Mouse (Mus musculus) kidney, postnatal 14 days (tissue): ENCODE data around the gene Gm20538.

Experiments
- DNase-seq: peaks from one replicate; pipeline ENCODE4 v3.0.0; 2022; ENCODE audit warnings: mixed read lengths

Gm20538 gene

DNA sequence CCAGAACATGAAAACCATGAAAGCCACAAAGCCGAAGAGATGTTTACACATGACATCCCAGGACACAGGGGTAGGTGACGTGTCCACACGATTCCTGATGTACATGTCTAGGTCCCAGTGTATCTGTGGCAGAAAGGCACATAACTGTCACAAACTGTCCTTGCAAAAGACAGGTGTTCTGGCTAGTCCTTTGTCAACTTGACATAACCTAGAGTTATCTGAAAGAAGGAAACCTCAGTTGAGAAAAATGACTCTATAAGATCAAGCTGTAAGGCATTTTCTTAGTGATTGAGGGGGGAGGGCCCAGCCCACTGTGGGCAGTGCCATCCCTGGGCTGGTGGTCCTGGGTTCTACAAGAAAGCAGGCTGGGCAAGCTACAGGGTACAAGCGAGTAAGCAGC, at the start of gene Gm20538:
Gene Gm20538 (minus strand): TSS at position 101 of the 400 bp plus-strand sequence.
- no peak for DNase-seq

GRCm38 (mm10) chr19:44594180-44594579, 41.5 kb upstream of the Gm20538 start:
- no peak for DNase-seq

- DNase-seq, result no peak
Measured at GRCm38 (mm10) chr19:44591638-44592037, 39.0 kb upstream of the Gm20538 start.

DNA sequence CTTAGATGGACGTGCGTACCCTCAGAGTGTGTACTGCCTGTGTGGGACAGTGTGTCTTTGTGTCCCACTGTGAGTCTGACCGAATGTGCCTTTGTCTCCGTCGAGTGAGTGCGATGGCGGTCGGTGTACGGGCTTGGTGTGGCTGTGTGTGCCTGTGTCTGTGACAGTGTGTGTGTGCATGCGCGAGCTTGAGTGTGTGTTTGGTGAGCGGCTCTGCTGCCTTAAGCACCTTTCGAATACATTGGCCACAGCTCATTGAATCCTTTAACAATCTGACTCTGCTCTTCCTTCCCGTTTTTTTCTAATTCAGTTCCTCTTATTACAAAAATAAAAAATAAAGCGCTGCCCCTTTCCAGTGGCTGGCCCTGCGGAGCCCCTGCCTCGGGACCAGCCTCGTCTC, 38.4 kb upstream of the Gm20538 start:
- DNase-seq, result no peak

GRCm38 (mm10) chr19:44589591-44590223, 37.1 kb upstream of the Gm20538 start:
- no peak for DNase-seq

DNA sequence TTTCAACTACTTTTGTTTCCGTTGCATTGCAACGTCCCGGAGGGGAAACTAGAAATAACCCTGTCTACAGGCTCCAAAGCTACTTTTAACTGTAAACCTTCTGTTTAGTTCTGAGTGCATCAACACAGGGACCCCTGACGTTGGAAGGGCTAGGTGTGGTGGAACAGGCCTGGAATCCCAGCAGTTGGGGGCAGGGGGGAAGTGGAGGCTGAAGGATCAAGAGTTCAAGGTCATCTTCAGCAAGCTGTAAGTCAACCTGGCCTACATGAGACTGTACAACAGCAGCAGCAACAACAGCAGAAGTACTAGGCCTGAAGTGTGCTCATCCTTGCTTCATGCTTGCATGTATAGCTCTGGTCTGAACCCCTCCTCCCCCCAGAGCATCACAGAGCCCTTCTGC, 35.4 kb upstream of the Gm20538 start:
- no peak for DNase-seq

GRCm38 (mm10) chr19:44582638-44583309, 30.1 kb upstream of the Gm20538 start:
- DNase-seq, result peak; percentile 95

DNA sequence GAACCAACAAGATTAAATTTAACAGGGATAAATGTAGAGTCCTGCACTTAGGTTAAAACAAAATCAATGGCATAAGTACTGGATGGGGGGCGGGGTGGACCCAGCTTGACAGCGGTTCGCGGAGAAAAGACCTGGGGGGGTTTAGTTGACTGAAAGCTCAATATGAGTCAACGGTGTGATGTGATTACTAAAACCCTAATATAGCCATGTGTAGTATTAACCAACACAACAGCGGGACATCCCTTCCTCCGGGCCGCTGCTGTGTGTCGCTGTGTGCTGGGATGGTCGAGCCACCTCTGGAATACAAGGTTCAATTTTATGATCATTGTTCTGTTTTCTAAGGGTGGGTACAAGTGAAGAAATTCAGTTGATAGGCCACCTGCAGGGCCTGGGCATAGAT, 29.5 kb upstream of the Gm20538 start:
- no peak for DNase-seq

DNA sequence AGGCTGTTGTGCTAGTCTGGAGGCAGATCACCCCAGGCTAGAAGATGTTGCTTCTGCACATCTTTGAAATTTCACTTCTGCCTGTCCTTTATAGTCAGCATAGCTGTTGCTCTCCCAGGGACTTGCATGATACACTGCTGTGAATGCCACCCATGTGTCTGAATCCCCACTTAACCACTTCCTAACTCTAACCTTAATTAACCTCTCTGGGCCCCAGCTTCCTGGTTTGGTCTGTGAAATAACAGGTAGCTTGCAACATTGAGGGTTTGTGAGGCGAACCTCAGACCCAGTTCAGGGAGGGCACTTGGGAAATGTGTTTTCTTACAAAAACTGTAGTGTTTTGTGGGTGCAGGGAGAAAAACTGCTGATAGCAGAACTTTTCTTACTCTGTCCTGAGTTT, 25.4 kb upstream of the Gm20538 start:
- DNase-seq, result no peak

DNA sequence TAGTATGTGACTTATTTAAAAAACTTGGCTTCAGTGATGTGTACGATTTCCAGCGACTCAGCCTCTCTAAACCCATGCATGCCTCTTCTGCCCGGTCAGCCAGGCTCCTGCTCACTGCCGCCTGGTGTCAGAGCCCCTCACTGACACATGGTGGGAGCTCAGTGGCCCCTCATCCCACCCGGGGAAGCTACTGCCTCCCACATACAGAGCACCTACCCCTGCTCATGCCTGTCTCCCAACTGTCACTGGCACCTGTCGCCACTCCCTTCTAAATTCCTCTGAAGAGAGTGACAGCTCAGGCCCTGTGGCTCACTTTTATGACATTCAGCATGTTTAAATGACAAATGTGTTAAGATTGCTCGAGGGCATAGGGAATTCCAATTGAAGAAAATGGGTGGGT, 23.6 kb upstream of the Gm20538 start:
- no peak for DNase-seq

- DNase-seq, result peak; percentile 13
Measured at GRCm38 (mm10) chr19:44567763-44568162, 15.1 kb upstream of the Gm20538 start.

GRCm38 (mm10) chr19:44564006-44564405, 11.4 kb upstream of the Gm20538 start:
- no peak for DNase-seq

GRCm38 (mm10) chr19:44562652-44563206, 10.1 kb upstream of the Gm20538 start, which contains the start of gene Hif1an:
Hif1an (plus strand) TSS chr19:44562850.
- DNase-seq, result peak; percentile 96

DNA sequence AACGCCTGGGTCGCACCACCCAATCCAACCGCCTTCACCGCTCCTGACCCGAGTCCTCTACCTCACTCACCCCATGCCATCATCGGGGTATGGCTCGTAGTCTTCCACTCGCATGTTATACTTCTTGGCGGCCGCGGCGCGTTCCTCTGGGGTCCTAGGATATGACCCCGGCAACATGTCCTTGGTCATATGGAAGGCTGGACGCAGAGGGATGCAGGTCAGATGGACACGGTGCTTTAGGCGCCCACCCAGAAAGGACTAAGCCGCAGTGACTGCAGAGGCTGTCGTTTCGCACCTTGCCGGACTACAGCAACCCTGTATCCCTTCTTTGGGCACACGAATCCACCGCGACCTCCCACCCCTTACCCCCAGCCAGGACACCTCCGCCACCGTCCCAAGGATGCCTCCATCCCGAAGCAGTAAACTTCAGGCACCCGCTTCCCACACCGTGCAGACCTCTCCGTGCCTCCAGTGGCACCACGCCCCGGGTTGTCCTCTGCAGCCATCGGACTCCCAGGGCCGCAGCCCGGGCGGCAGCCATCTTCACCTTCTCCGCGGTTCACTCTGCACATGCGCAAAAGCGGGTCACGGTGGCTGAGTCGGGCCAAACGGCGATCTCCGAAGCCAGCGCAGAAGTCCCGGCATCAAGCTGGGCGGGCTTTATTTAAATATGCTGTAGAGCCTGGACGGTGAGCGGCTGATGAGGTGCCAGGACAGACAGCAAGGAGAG, 2.4 kb upstream of the Gm20538 start, which contains the start of gene Ndufb8:
Gene Ndufb8 (minus strand): TSS at position 580 of the 730 bp plus-strand sequence.
- DNase-seq, result peak; percentile 97

DNA sequence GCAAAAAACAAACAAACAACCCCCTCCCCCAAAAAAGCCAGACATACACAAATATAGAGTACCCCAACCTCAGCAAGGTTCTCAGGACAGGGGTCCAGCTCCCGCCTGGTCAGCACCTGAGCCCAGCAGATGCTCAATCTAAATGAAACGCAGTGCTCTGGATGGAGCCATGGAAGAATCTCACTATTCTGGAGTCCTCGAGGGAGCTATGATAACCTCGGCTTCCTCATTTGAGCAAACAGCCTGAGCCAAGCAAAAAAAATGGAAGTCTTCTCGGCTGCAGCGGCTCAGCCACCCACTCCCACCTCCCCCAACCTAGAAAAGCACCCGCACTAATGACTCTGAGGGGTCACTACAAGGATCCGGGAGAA, 1.8 kb upstream of the Gm20538 start:
- DNase-seq, result no peak

GRCm38 (mm10) chr19:44553286-44553685, 655 bp upstream of the Gm20538 start:
- DNase-seq, result peak; percentile 61

DNA sequence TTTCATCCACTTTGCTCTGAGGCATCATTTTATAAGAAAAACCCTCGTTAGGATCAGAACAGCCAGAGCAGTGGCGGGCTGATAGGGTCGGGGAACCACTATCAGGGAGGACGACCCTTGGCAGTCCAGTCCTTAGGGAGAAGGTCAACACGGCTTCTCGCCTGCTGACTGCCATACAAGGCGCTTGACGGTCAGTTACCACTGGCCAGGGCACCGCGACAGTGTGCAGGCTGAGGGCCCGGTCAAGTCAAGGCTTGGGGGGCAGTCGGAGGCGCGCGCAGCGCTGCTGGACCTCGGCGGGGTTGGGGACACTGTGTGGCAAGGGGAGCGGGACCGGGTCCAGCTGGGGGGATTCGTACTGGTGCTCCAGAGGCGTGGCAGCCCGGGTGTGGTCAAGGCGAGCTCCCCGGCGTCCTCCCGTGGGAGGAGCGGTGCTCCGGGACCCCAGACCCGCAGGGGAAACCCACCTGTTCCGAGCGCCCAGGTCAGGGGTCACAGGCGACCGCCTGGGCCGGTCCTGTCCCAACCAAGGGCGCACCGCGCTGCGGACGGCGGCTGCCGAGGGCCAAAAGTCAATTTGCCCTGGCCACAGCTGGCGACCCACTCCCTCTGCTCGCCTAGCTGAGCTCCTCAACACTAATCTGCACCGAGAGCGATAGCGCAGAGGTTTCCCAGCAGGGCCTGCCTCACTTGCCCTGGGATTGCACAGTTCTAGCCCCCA, 7.2 kb downstream of the Gm20538 start, which contains the start of gene Sec31b:
Gene Sec31b (minus strand): TSS at position 544 of the 721 bp plus-strand sequence.
- peak; percentile 71 for DNase-seq

GRCm38 (mm10) chr19:44544775-44545174, 7.9 kb downstream of the Gm20538 start:
- peak; percentile 78 for DNase-seq

- no peak for DNase-seq
Measured at GRCm38 (mm10) chr19:44544372-44544771, 8.3 kb downstream of the Gm20538 start.

GRCm38 (mm10) chr19:44542694-44543178, 9.9 kb downstream of the Gm20538 start:
- no peak for DNase-seq

GRCm38 (mm10) chr19:44537416-44537815, 15.2 kb downstream of the Gm20538 start:
- DNase-seq, result no peak

DNA sequence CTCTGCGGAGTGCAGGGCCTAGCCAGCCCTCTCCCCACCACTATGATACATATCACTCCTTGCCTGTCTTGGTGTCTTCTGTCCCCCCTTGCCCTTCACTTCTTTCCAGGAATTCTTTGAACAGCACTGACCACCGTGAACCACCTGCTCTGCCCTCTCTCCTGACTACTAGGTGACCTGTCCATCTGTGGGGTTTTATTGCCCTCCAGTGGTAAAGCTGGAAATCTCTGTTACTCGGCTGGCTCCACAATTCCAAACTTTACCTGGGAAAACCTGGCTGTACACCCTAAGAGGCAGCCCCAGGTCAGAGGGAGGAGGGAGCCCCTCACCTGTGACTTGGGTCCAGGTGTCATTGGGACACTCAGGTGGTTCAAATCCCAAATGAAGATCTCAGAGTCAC, 17.3 kb downstream of the Gm20538 start:
- no peak for DNase-seq

- no peak for DNase-seq
Measured at GRCm38 (mm10) chr19:44530018-44530417, 22.6 kb downstream of the Gm20538 start.
